Mouse (Mus musculus) neural tube, embryonic 13.5 days (tissue): ENCODE results near the gene Tsc2. TPM values are rescaled to one million over a fixed set of nuclear protein-coding genes. Genes with fewer than 3 reads are reported as not detected.

Experiments
- ATAC-seq: fragments of 200-750 bp; cut with Nextera tagmentation; 2 replicates; pipeline ENCODE4 v1.8.0; 2017; ENCODE audit warnings: low read depth, mild to moderate bottlenecking, moderate TSS enrichment, moderate library complexity
- H3K27ac ChIP-seq: fragments of 300-500 bp; sonication (generic); replicated peaks from 2 replicates; pipeline ENCODE4 v1.5.1; 2015; ENCODE audit warnings: moderate library complexity, mild to moderate bottlenecking, inconsistent platforms
- H3K27me3 ChIP-seq: fragments of 300-500 bp; sonication (generic); 2 replicates; pipeline ENCODE4 v1.6.1; 2015; ENCODE audit warnings: mild to moderate bottlenecking, inconsistent platforms
- H3K36me3 ChIP-seq: fragments of 300-500 bp; sonication (generic); 2 replicates; pipeline ENCODE4 v1.6.1; 2015; ENCODE audit warnings: mild to moderate bottlenecking, inconsistent platforms
- H3K4me1 ChIP-seq: fragments of 300-500 bp; sonication (generic); replicated peaks from 2 replicates; pipeline ENCODE4 v1.6.1; 2015; ENCODE audit warnings: inconsistent platforms
- H3K4me2 ChIP-seq: fragments of 300-500 bp; sonication (generic); 2 replicates; pipeline ENCODE4 v1.6.1; 2015; ENCODE audit warnings: inconsistent platforms, mild to moderate bottlenecking, moderate library complexity
- H3K4me3 ChIP-seq: fragments of 300-500 bp; sonication (generic); 2 replicates; pipeline ENCODE4 v1.5.1; 2015; ENCODE audit warnings: mild to moderate bottlenecking, inconsistent platforms
- H3K9ac ChIP-seq: fragments of 300-500 bp; sonication (generic); 2 replicates; pipeline ENCODE4 v1.6.1; 2015; ENCODE audit warnings: moderate library complexity, mild to moderate bottlenecking, inconsistent platforms
- H3K9me3 ChIP-seq: fragments of 300-500 bp; sonication (generic); 2 replicates; pipeline ENCODE4 v1.6.1; 2016; ENCODE audit warnings: inconsistent platforms
- WGBS: fragments of 180-500 bp; shearing (Covaris S2); methylation state at CpG from one replicate; pipeline ENCODE4 v1.1.7; 2015; 5-methylcytosine and 5-hydroxymethylcytosine counted together
- polyA plus RNA-seq: library from polyadenylated mRNA; unstranded; fragments of >200 nt; fragmentation: Nextera tagmentation; extraction: Ambion mirVana; gene quantifications from 2 replicates; pipeline ENCODE4 v1.2.1, GENCODE M21; 2015

Gene Tsc2
- polyA plus RNA-seq, 1 experiment from 2014 or later, result 62.5 TPM

- no peak overlapping the region for H3K9ac ChIP-seq
- no peak for ATAC-seq
- H3K27me3 ChIP-seq, result peaks cover 15% of the 10 kb centered on the region
- peaks cover 10% of the 10 kb centered on the region for H3K36me3 ChIP-seq
- 0 out of 2 replicates have a peak overlapping the region, but pooled peaks have one; percentile 4 for H3K4me2 ChIP-seq
- H3K27ac ChIP-seq, result peak overlapping the region; percentile 74
- H3K4me3 ChIP-seq, result no peak overlapping the region
- H3K4me1 ChIP-seq, result peaks cover 38% of the 10 kb centered on the region
- H3K9me3 ChIP-seq, result no peaks in the 10 kb centered on the region
- WGBS, result 77% methylated on average over 9 of the region's 9 CpGs
These were observed 12.7 kb upstream of the Tsc2 start for GRCm38 (mm10) chr17:24644875-24645721.

- Histone ChIP-seq H3K27me3 (peaks cover 11% of the 10 kb centered on the region), H3K27ac (peak overlapping the region; percentile 74), H3K9me3 (no peaks in the 10 kb centered on the region), H3K4me3 (no peak overlapping the region), H3K9ac (0 out of 2 replicates have a peak overlapping the region, but pooled peaks have one; percentile 4), H3K36me3 (peaks cover 13% of the 10 kb centered on the region), H3K4me2 (0 out of 2 replicates have a peak overlapping the region, but pooled peaks have one; percentile 4), H3K4me1 (peaks cover 40% of the 10 kb centered on the region)
- WGBS, result 48% methylated on average over 7 of the region's 7 CpGs
- no peak for ATAC-seq
These were observed 11.7 kb upstream of the Tsc2 start for GRCm38 (mm10) chr17:24644030-24644715.

GRCm38 (mm10) chr17:24642791-24643343 lies 10.4 kb upstream of the Tsc2 start:
- Histone ChIP-seq H3K4me3 (no peak overlapping the region), H3K4me2 (no peak overlapping the region), H3K27me3 (no peaks in the 10 kb centered on the region), H3K36me3 (peaks cover 17% of the 10 kb centered on the region), H3K27ac (no peak overlapping the region), H3K9me3 (no peaks in the 10 kb centered on the region), H3K9ac (no peak overlapping the region), H3K4me1 (peaks cover 32% of the 10 kb centered on the region)
- 73% methylated on average over 6 of the region's 6 CpGs for WGBS
- ATAC-seq, result no peak

- Histone ChIP-seq H3K9me3 (no peaks in the 10 kb centered on the region), H3K27ac (no peak overlapping the region), H3K4me3 (no peak overlapping the region), H3K4me1 (peaks cover 32% of the 10 kb centered on the region), H3K36me3 (peaks cover 17% of the 10 kb centered on the region), H3K4me2 (no peak overlapping the region), H3K27me3 (no peaks in the 10 kb centered on the region), H3K9ac (no peak overlapping the region)
- ATAC-seq, result no peak
- 92% methylated on average over 14 of the region's 14 CpGs for WGBS
These were observed 9.5 kb upstream of the Tsc2 start for GRCm38 (mm10) chr17:24641944-24642343.

DNA sequence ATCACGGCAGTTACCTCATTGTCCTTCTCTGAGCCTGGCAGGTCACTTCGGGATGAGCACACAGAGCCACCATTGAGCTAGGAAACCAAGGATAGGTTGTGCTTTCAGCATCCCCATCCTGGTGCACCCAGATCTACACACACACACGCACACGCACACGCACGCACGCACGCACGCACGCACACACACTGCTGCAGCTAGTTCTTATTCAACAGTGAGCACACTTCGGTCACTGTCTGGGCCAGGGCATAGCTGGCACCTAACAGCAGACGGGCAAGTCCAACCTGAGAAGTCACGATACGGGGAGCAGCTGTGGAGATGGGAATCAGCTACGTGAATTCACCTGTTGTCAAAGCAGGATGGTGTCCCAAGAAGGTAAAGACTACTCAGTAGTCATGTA lies 8.2 kb upstream of the Tsc2 start:
- H3K4me1 ChIP-seq, result peaks cover 32% of the 10 kb centered on the region
- H3K4me2 ChIP-seq, result no peak overlapping the region
- no peaks in the 10 kb centered on the region for H3K27me3 ChIP-seq
- no peak overlapping the region for H3K4me3 ChIP-seq
- 96% methylated on average over 15 of the region's 15 CpGs for WGBS
- ATAC-seq, result no peak
- no peaks in the 10 kb centered on the region for H3K9me3 ChIP-seq
- no peak overlapping the region for H3K27ac ChIP-seq
- peaks cover 17% of the 10 kb centered on the region for H3K36me3 ChIP-seq
- H3K9ac ChIP-seq, result no peak overlapping the region

- peaks cover 17% of the 10 kb centered on the region for H3K36me3 ChIP-seq
- no peak overlapping the region for H3K4me3 ChIP-seq
- H3K4me1 ChIP-seq, result peaks cover 31% of the 10 kb centered on the region
- 88% methylated on average over 7 of the region's 7 CpGs for WGBS
- ATAC-seq, result no peak
- no peaks in the 10 kb centered on the region for H3K27me3 ChIP-seq
- H3K4me2 ChIP-seq, result no peak overlapping the region
- no peaks in the 10 kb centered on the region for H3K9me3 ChIP-seq
- H3K27ac ChIP-seq, result peak overlapping the region; percentile 67; the same call in 1 of the 2 replicates
- no peak overlapping the region for H3K9ac ChIP-seq
These were observed 7.7 kb upstream of the Tsc2 start for GRCm38 (mm10) chr17:24640119-24640518.

DNA sequence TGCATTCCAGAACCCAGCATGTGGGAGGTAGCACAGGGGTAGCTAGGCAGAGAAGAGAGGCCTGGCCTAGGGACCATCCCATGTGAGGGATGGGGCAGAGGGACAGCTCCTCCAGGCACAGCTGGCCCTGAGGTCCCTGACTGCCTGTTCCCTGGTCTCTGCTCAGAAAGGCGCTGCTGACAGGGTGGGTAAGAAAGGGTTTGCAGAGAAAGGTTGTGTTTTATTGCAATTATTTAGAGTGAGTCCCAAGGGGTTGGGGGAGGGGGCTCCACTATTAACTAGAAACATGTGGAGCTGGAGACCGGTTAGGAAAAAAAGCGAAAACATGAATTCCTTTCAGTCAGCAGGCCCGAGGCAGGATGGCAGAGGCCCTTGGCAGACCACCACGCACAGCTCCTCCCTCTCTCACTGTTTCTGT lies 7.2 kb upstream of the Tsc2 start:
- WGBS, result 55% methylated on average over 5 of the region's 5 CpGs
- H3K4me1 ChIP-seq, result peaks cover 25% of the 10 kb centered on the region
- peak overlapping the region; percentile 67 for H3K27ac ChIP-seq
- ATAC-seq, result no peak
- H3K9ac ChIP-seq, result peak overlapping the region; percentile 50; the same call in 1 of the 2 replicates
- H3K4me2 ChIP-seq, result no peak overlapping the region
- H3K36me3 ChIP-seq, result peaks cover 17% of the 10 kb centered on the region
- no peak overlapping the region for H3K4me3 ChIP-seq
- H3K9me3 ChIP-seq, result no peaks in the 10 kb centered on the region
- no peaks in the 10 kb centered on the region for H3K27me3 ChIP-seq

- no peaks in the 10 kb centered on the region for H3K9me3 ChIP-seq
- WGBS, result 72% methylated on average over 9 of the region's 9 CpGs
- peak overlapping the region; percentile 50; the same call in 1 of the 2 replicates for H3K9ac ChIP-seq
- no peaks in the 10 kb centered on the region for H3K27me3 ChIP-seq
- peaks cover 17% of the 10 kb centered on the region for H3K36me3 ChIP-seq
- H3K4me2 ChIP-seq, result no peak overlapping the region
- no peak for ATAC-seq
- H3K4me1 ChIP-seq, result peaks cover 19% of the 10 kb centered on the region
- no peak overlapping the region for H3K4me3 ChIP-seq
- peak overlapping the region; percentile 67; the same call in 1 of the 2 replicates for H3K27ac ChIP-seq
These were observed 6.4 kb upstream of the Tsc2 start for GRCm38 (mm10) chr17:24638840-24639239.

GRCm38 (mm10) chr17:24638214-24638613 lies 5.8 kb upstream of the Tsc2 start:
- no peak overlapping the region for H3K27ac ChIP-seq
- H3K9me3 ChIP-seq, result no peaks in the 10 kb centered on the region
- no peak for ATAC-seq
- 95% methylated on average over 4 of the region's 4 CpGs for WGBS
- H3K4me2 ChIP-seq, result no peak overlapping the region
- no peaks in the 10 kb centered on the region for H3K27me3 ChIP-seq
- peaks cover 23% of the 10 kb centered on the region for H3K4me1 ChIP-seq
- H3K4me3 ChIP-seq, result no peak overlapping the region
- no peak overlapping the region for H3K9ac ChIP-seq
- peaks cover 17% of the 10 kb centered on the region for H3K36me3 ChIP-seq

GRCm38 (mm10) chr17:24636781-24637481 lies 4.5 kb upstream of the Tsc2 start:
- ATAC-seq, result no peak
- H3K36me3 ChIP-seq, result peaks cover 17% of the 10 kb centered on the region
- H3K27me3 ChIP-seq, result no peaks in the 10 kb centered on the region
- H3K9me3 ChIP-seq, result no peaks in the 10 kb centered on the region
- no peak overlapping the region for H3K9ac ChIP-seq
- 80% methylated on average over 5 of the region's 5 CpGs for WGBS
- no peak overlapping the region for H3K4me3 ChIP-seq
- peaks cover 31% of the 10 kb centered on the region for H3K4me1 ChIP-seq
- no peak overlapping the region for H3K4me2 ChIP-seq
- no peak overlapping the region for H3K27ac ChIP-seq

DNA sequence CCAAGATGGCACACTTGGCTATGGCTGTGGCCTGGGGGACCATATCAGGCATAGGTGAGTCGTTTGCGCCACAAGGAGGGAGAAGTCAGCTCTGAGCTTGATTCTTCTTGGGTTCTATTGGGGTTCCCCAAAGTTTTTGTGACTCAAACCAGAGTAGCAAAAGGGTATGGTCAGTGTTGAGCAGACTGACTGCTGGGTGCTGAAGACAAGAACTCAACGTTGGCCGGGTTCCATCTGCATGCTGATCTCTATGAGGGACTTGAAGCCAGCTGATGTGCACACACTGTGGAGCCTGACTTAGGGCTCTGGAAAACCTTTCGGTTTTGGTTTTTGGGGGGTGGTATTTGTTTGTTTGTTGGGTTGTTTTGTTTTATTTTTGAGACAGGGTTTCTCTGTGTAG lies 3.3 kb upstream of the Tsc2 start:
- ATAC-seq, result no peak
- Histone ChIP-seq H3K9me3 (no peaks in the 10 kb centered on the region), H3K4me2 (no peak overlapping the region), H3K36me3 (peaks cover 17% of the 10 kb centered on the region), H3K4me1 (peaks cover 37% of the 10 kb centered on the region), H3K4me3 (no peak overlapping the region), H3K27ac (no peak overlapping the region), H3K27me3 (no peaks in the 10 kb centered on the region), H3K9ac (no peak overlapping the region)
- 96% methylated on average over 5 of the region's 5 CpGs for WGBS
